Mouse (Mus musculus): ENCODE results near the gene Fut9. TPM values are rescaled to one million over a fixed set of nuclear protein-coding genes. Genes with fewer than 3 reads are reported as not detected.

Fut9 gene
- polyA plus RNA-seq, 1 experiment from 2014 or later = 3.6 TPM

DNA sequence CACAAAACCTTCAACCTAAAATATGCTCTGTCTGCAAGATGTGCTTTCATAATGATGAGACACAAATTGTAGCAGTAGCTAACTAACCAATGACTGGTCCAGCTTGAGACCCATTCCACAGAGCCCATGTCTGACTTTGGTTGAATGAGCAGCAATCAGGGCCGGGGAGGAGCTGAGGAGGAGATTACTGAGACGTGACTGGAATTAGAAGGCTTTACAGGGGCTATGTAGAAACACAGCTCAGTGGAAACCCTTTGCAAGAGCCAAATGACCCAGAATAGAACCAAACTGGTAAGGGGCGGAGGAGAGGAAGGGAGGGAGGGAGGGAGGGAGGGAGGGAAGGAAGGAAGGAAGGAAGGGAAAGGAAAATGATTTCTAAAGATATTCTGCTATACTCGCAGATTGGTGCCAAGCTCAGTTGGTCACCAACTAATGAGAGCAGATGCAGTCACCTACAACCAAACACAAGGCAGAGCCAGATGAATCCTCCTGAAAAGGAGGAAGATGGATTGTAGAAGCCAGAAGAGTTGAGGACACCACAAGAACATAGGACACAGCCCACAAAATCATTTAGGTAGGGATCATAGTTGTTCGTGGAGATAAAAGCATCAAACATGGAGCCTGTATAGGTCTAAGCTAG is 42.0 kb downstream of the Fut9 start:
- no peak overlapping the region for H3K27ac ChIP-seq
- no peak overlapping the region for H3K9ac ChIP-seq
- H3K4me2 ChIP-seq (replicated peaks) = no peak overlapping the region
- no peaks in the 10 kb centered on the region for H3K36me3 ChIP-seq
- H3K4me3 ChIP-seq = no peak overlapping the region
- WGBS = 76% methylated on average over 4 of the region's 5 CpGs
- no peaks in the 10 kb centered on the region for H3K9me3 ChIP-seq (replicated peaks)
- ATAC-seq (ENCODE audit: low FRiP score) = no peak
- H3K27me3 ChIP-seq = no peaks in the 10 kb centered on the region
- H3K4me1 ChIP-seq = no peaks in the 10 kb centered on the region

DNA sequence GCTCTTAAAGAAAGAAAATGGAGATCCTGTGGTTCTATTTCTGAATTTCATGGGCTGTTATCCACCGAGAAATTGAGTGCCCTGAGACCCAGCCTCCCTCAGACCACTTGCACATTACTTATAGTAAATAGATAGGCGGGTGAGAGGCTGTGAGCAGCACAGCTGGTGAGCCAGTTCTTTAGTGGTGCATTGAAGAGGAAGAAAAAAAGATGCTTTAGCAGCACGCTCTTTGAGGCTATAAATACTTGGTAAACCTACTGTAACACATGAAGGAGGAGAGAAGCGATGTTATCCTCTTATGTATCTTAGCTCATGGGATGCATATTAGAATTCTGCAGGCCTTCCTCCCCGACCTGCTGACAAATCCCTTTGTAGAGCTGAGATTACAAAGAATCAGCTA is 58.5 kb downstream of the Fut9 start:
- no peak for ATAC-seq (ENCODE audit: low FRiP score)
- 68% methylated on average over 5 of the region's 5 CpGs for whole genome bisulfite sequencing
- Histone ChIP-seq H3K36me3 (no peaks in the 10 kb centered on the region), H3K27me3 (no peaks in the 10 kb centered on the region), H3K4me1 (no peaks in the 10 kb centered on the region), H3K4me2 (replicated peaks) (no peak overlapping the region), H3K27ac (no peak overlapping the region), H3K9ac (no peak overlapping the region), H3K4me3 (no peak overlapping the region), H3K9me3 (replicated peaks) (no peaks in the 10 kb centered on the region)

DNA sequence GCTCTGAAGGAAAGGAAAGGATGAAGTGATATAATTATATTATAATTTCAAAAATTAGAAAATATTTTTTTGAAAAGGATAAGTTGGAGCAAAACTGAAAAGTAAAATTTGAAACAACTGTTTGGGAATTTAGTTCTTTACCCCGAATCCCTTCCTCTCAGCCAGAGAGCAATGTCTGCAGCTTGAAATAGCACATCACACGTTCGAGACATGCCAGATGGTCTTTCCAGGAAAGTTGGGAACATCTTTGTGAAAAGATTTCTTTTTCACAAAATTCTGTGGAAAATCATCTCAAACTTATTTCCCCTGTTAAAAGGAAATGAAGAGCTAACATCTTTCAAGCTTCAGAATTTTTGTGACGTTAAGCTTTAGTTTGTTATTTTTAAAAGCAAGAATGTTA is 61.3 kb downstream of the Fut9 start:
- H3K4me2 ChIP-seq (replicated peaks) = no peak overlapping the region
- WGBS = 88% methylated on average over 4 of the region's 4 CpGs

DNA sequence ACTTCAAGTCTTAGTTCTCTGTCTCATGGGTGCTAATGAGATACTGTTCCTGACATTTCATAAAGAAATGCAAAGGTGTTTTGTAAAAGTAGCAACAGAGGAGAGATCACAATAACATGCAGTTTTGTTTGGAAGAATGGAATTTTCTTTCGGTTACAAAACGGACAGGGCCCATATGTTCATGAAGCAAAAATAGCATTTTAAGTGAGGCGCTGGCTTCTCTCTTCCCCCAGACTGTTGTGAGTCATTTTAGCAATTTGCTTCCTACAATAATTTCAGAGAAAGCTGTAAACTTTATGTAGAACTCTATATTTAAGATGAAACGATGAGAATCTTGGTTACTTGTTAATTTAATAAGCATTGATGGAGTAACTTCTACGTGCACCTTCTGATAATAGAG is 78.5 kb downstream of the Fut9 start:
- no peak overlapping the region for H3K4me3 ChIP-seq
- no peaks in the 10 kb centered on the region for H3K36me3 ChIP-seq
- no peak overlapping the region for H3K9ac ChIP-seq
- no peak for ATAC-seq (ENCODE audit: low FRiP score)
- no peak overlapping the region for H3K4me2 ChIP-seq (replicated peaks)
- WGBS = 89% methylated on average over 5 of the region's 5 CpGs
- H3K27ac ChIP-seq = no peak overlapping the region
- no peaks in the 10 kb centered on the region for H3K27me3 ChIP-seq
- no peaks in the 10 kb centered on the region for H3K9me3 ChIP-seq (replicated peaks)
- no peaks in the 10 kb centered on the region for H3K4me1 ChIP-seq

More for the DNA sequence above, 61.3 kb downstream of the Fut9 start:
- Histone ChIP-seq H3K4me3 (no peak overlapping the region), H3K27me3 (no peaks in the 10 kb centered on the region), H3K9me3 (replicated peaks) (no peaks in the 10 kb centered on the region), H3K4me1 (no peaks in the 10 kb centered on the region), H3K9ac (no peak overlapping the region), H3K36me3 (no peaks in the 10 kb centered on the region), H3K27ac (no peak overlapping the region)
- ATAC-seq (ENCODE audit: low FRiP score) = no peak

DNA sequence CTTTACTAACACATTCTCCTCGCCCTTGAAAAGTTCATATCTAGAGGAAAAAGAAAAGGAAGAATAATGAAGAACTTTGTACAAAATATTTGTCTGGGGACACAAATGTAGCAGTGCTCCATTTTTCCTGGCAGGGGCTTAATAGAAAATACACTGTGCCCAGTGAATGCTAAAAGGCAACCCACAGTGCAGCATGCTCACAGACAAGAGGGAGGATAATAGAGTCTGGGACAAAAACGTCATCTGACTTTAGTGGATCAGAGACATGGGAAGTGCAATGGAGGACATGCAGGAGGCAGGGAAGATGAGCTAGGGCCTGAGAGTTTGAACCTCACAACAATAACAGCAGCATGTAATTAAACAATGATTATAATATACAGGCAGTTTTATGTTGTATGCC is 86.1 kb downstream of the Fut9 start:
- H3K4me2 ChIP-seq (replicated peaks) = no peak overlapping the region
- no peaks in the 10 kb centered on the region for H3K4me1 ChIP-seq
- 58% methylated on average over 2 of the region's 2 CpGs for WGBS
- no peak overlapping the region for H3K27ac ChIP-seq
- H3K27me3 ChIP-seq = no peaks in the 10 kb centered on the region
- H3K9ac ChIP-seq = no peak overlapping the region
- ATAC-seq (ENCODE audit: low FRiP score) = no peak
- H3K4me3 ChIP-seq = no peak overlapping the region
- H3K36me3 ChIP-seq = no peaks in the 10 kb centered on the region
- H3K9me3 ChIP-seq (replicated peaks) = 0 out of 2 replicates have a peak, but pooled peaks cover 3% of the 10 kb centered on the region

DNA sequence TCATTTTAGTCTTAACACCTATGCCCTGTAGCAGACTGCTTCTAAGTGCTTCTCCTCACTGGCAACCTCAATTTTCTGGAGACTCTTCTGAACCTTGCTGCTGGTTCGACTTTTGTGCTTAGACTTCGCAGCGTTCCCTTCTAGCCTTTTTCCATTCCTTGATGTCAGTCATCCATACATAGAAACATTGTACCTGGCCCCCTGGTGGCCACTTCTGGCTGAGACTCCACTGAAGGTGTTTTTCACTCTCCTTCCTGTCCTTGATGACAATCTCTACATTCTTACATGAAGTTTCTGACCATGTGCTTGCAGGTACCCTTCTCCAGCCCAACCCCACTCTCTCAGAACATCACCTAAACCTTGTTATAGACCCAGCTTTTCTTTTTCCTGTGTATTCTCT is 115.1 kb downstream of the Fut9 start:
- Histone ChIP-seq H3K4me1 (no peaks in the 10 kb centered on the region), H3K9me3 (replicated peaks) (no peaks in the 10 kb centered on the region), H3K27me3 (no peaks in the 10 kb centered on the region), H3K9ac (no peak overlapping the region), H3K4me2 (replicated peaks) (no peak overlapping the region), H3K27ac (no peak overlapping the region), H3K36me3 (no peaks in the 10 kb centered on the region), H3K4me3 (no peak overlapping the region)
- no peak for ATAC-seq (ENCODE audit: low FRiP score)
- WGBS = 89% methylated on average over 3 of the region's 3 CpGs

DNA sequence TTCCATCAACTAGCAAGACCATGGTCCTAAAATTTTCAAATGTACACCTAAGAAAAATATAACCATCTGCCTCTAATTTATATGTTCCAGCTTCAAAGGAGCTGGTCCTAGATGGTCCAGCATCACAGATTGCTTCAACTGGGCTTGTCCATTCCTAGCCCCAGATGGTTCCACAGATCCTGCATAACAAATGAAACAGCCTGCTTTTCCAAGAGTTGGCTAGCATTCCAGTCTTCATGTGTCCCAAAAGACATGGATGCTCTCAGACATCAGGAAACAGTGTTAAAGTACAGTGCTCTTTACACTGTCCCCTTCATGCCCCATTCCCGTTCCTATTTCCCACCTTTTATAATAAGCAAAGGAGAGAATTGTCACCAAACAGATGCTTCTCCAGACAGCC is 135.8 kb downstream of the Fut9 start:
- Histone ChIP-seq H3K9me3 (replicated peaks) (no peaks in the 10 kb centered on the region), H3K4me2 (replicated peaks) (no peak overlapping the region), H3K27me3 (no peaks in the 10 kb centered on the region), H3K4me1 (no peaks in the 10 kb centered on the region), H3K9ac (no peak overlapping the region), H3K36me3 (no peaks in the 10 kb centered on the region), H3K4me3 (no peak overlapping the region), H3K27ac (no peak overlapping the region)
- no peak for ATAC-seq (ENCODE audit: low FRiP score)
- WGBS = 96% methylated on average over 1 of the region's 1 CpGs

DNA sequence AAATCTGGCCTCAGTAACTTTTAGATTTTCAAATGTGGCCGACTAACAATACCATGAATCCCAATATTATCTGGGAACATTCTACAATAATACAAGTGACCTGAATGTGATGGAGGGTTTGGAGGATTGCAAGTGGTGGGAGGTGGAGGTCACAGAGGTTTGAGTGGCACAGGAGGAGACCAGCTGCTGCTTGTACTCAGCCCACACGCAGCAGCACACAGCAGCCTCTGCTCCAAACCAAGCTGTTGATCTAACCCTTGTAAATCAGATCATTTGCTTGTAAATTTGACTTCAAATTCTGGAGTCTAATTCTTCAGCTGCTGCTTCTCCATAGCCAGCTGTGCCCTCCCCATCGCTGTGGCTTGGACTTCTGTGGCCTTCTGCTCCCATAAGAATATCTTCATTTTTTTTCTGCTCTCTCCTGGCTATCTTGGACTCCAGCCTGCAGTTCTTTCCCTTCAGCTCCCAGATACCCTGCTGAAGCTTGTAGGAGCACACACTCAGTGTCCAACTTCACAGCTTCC is 138.8 kb downstream of the Fut9 start:
- H3K4me1 ChIP-seq = no peaks in the 10 kb centered on the region
- no peaks in the 10 kb centered on the region for H3K36me3 ChIP-seq
- H3K27ac ChIP-seq = no peak overlapping the region
- no peak overlapping the region for H3K9ac ChIP-seq
- no peak overlapping the region for H3K4me3 ChIP-seq
- no peak for ATAC-seq (ENCODE audit: low FRiP score)
- H3K27me3 ChIP-seq = no peaks in the 10 kb centered on the region
- no peaks in the 10 kb centered on the region for H3K9me3 ChIP-seq (replicated peaks)
- 72% methylated on average over 3 of the region's 3 CpGs for WGBS
- no peak overlapping the region for H3K4me2 ChIP-seq (replicated peaks)

DNA sequence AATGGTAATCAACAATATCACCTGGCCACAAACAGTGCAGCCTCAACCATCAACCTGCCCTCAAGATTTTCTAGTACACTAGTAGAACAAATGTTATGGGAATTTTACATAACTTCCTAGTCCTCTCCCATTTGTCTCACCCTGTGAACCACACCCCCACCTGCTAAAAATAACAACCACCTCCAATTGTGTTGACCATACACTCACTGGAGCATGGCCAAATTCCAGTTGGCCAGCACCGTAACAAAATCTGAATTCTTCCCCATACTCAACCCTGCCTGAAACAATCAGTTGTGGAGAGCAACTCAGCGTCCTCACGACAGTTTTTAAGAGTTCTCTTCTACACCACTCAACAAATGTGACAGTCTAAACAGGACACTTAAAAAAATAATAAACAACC is 141.3 kb downstream of the Fut9 start:
- Histone ChIP-seq H3K9ac (no peak overlapping the region), H3K27ac (no peak overlapping the region), H3K9me3 (replicated peaks) (no peaks in the 10 kb centered on the region), H3K4me1 (no peaks in the 10 kb centered on the region), H3K27me3 (no peaks in the 10 kb centered on the region), H3K4me2 (replicated peaks) (no peak overlapping the region), H3K4me3 (no peak overlapping the region), H3K36me3 (no peaks in the 10 kb centered on the region)
- no peak for ATAC-seq (ENCODE audit: low FRiP score)
- 81% methylated on average over 3 of the region's 3 CpGs for WGBS

DNA sequence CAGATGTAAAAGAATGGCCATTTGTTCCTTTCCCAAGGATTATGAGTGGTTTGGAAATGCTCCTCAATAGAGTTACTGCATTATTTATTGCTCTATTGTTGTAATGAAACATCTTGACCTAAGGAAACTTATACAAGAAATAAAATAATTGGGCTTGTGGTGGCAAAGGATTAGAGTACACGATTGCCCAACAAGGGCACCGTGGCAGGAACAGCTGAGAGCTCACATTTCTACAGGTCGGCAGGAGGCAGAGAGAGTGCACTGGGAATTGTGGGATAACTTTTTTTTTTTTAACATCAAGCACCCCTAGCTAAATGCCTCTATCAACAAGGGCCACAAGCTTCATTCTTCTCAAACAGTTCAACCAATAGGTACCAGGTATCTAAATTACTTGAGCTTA is 148.1 kb downstream of the Fut9 start:
- Histone ChIP-seq H3K4me2 (replicated peaks) (no peak overlapping the region), H3K9me3 (replicated peaks) (no peaks in the 10 kb centered on the region), H3K4me1 (no peaks in the 10 kb centered on the region), H3K36me3 (no peaks in the 10 kb centered on the region), H3K9ac (no peak overlapping the region), H3K27ac (no peak overlapping the region), H3K4me3 (no peak overlapping the region), H3K27me3 (no peaks in the 10 kb centered on the region)
- 81% methylated on average over 3 of the region's 3 CpGs for WGBS
- ATAC-seq (ENCODE audit: low FRiP score) = no peak

DNA sequence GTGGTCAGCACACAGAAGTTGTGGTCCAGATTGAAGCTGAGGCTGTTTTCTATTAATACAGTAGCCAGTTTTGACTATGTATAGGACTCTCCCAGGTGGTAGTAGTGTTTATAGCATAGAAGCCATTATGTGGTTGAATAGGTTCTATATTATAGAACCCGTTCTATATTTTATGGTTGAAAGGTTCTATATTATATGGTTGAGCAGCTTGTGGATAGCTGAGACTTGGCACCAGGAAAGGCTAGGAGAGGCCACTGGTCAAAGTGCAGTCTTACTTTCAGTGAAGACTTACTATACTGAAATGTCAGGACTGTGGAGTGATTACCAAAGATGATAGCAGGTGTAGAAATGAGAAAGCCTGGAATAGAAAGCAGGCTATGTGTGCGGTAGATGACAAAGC is 151.9 kb downstream of the Fut9 start:
- Histone ChIP-seq H3K27ac (no peak overlapping the region), H3K4me2 (replicated peaks) (no peak overlapping the region), H3K9me3 (replicated peaks) (no peaks in the 10 kb centered on the region), H3K36me3 (no peaks in the 10 kb centered on the region), H3K9ac (no peak overlapping the region), H3K4me3 (no peak overlapping the region), H3K27me3 (no peaks in the 10 kb centered on the region), H3K4me1 (no peaks in the 10 kb centered on the region)
- 94% methylated on average over 2 of the region's 2 CpGs for WGBS
- no peak for ATAC-seq (ENCODE audit: low FRiP score)

DNA sequence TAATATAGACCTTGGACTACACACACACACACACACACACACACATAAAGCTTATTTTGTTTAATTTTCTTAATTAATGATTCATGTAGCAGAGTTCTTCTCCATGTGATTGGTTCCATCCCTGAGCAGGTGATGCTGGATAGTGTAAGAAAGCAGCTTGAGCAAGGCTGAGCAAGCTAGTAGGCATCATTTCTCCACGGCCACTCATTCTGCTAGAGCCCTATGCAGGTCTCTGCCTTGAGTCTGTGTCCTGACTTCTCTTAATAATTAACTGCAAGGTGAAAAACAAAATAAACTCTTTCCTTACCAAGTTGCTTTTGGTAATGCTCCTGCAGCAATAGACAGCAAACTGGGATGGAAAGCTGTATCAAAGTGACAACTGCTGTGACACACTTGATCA is 152.5 kb downstream of the Fut9 start:
- H3K4me2 ChIP-seq (replicated peaks) = no peak overlapping the region
- no peaks in the 10 kb centered on the region for H3K4me1 ChIP-seq
- 92% methylated on average over 1 of the region's 1 CpGs for WGBS
- no peak overlapping the region for H3K4me3 ChIP-seq
- no peaks in the 10 kb centered on the region for H3K36me3 ChIP-seq
- no peak overlapping the region for H3K27ac ChIP-seq
- no peak overlapping the region for H3K9ac ChIP-seq
- no peaks in the 10 kb centered on the region for H3K9me3 ChIP-seq (replicated peaks)
- no peaks in the 10 kb centered on the region for H3K27me3 ChIP-seq
- no peak for ATAC-seq (ENCODE audit: low FRiP score)

DNA sequence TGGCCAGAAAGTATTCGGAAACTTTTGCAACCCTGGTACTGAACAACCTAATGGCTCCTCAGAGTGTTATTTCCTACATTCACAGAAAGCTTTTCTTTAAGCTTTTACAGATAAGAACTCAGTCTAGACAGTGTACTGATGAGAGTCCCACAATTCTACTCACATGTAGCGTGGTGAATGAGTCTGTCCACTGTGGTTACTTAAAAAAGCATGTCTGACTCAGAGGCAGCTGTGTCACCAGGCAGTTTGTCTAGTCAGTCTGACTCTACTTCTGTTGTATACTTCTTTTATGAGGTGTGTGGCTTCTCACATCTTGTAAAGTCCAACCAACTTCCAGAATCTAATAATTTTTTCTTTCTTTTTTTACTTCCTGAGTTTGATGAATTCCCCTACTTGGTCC is 154.5 kb downstream of the Fut9 start:
- Histone ChIP-seq H3K27me3 (no peaks in the 10 kb centered on the region), H3K9me3 (replicated peaks) (no peaks in the 10 kb centered on the region)
- WGBS = 93% methylated on average over 2 of the region's 2 CpGs

More for the DNA sequence above, 154.5 kb downstream of the Fut9 start:
- no peak overlapping the region for H3K4me2 ChIP-seq (replicated peaks)
- H3K36me3 ChIP-seq = no peaks in the 10 kb centered on the region
- no peak overlapping the region for H3K4me3 ChIP-seq
- H3K4me1 ChIP-seq = no peaks in the 10 kb centered on the region
- H3K9ac ChIP-seq = no peak overlapping the region
- no peak for ATAC-seq (ENCODE audit: low FRiP score)
- H3K27ac ChIP-seq = no peak overlapping the region

All from hindbrain, embryonic 12.5 days (tissue).